In the genomic region with DNA sequence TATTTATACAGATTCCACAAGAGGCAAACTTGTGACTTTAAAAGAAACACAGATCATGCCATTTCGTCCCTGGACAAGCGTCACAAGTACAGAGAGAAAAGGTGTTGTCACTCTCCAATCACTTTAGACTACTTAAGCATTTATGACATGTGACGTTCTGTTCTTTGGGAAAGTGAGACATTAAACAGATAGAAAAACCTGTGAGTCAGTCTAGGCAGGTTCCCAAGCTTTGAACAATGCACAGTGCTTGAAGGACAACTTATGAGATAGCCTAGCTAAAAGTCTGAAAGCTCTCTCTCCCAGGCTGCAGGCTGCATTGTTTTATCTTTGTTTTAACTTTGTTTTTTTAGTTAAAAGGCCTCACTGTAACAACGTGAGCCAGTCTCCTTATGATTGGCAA, we compare ENCODE assay signal across 6 mouse cellular contexts. TPM values are rescaled to one million over a fixed set of nuclear protein-coding genes. Genes with fewer than 3 reads are reported as not detected.
A peak's percentile ranks its signal among the peaks of the same experiment; 100 is the strongest.
DNase-seq lines count a peak whose midpoint lies in the region; ATAC-seq and TF ChIP-seq lines count a peak whose summit lies in the region.
"Not testable (repeated sequence)": the region's sequence is repeated elsewhere in the genome, so short reads cannot be mapped to it uniquely, and the experiment has no call there.
"Had no signal": no experiment of that assay in that cellular context is flagged by ENCODE, and none has a peak within 500 bp of the region (broad histone marks: within the 10 kb centered on the region; RNA-seq: fewer than 3 reads in every experiment).

No protein-coding gene starts in this region.

- not testable (repeated sequence) for H3K36me3 ChIP-seq in heart, embryonic 11.5 days (ENCODE audit: control insufficient read depth, insufficient read depth, low read length); heart, embryonic 13.5 days; heart, embryonic 15.5 days; heart, postnatal 0 days (replicated peaks; ENCODE audit: control insufficient read depth, insufficient read depth, low read length); testis, adult 2 months (ENCODE audit: control insufficient read depth, insufficient read depth, low read length)

- not testable (repeated sequence) for TF ChIP-seq EP300 in heart, postnatal 0 days (IDR thresholded peaks at IDR 0.05; ENCODE audit: low read depth)

- not testable (repeated sequence) for TF ChIP-seq CTCF in heart, postnatal 0 days (IDR thresholded peaks at IDR 0.05; ENCODE audit: low read depth); testis, adult 2 months (IDR thresholded peaks at IDR 0.05; ENCODE audit: control insufficient read depth, insufficient read depth, insufficient replicate concordance, low read depth, low read length)

- H3K9ac ChIP-seq in heart, embryonic 11.5 days (ENCODE audit: low read depth, low read length); heart, embryonic 13.5 days; heart, embryonic 15.5 days; heart, postnatal 0 days (replicated peaks; ENCODE audit: low read depth, low read length): not testable (repeated sequence)

- not testable (repeated sequence) for H3K9me3 ChIP-seq in heart, embryonic 11.5 days (replicated peaks; ENCODE audit: control insufficient read depth, low read length); heart, embryonic 13.5 days; heart, embryonic 15.5 days (replicated peaks); heart, postnatal 0 days (replicated peaks; ENCODE audit: control insufficient read depth, low read length)

- peak; percentile 63 for DNase-seq in heart, postnatal 0 days (ENCODE audit: low spot score)

- H3K4me2 ChIP-seq in heart, embryonic 11.5 days; heart, embryonic 13.5 days; heart, embryonic 15.5 days; heart, postnatal 0 days (ENCODE audit: low read depth, low read length): not testable (repeated sequence)

- not testable (repeated sequence) for H3K4me1 ChIP-seq in heart, embryonic 11.5 days (ENCODE audit: control insufficient read depth, insufficient read depth, low read length); heart, embryonic 15.5 days (replicated peaks); heart, postnatal 0 days (ENCODE audit: control insufficient read depth, insufficient read depth); testis, adult 2 months (ENCODE audit: control insufficient read depth, insufficient read depth, low read length)
- peaks cover 25% of the 10 kb centered on the region for H3K4me1 ChIP-seq in heart, embryonic 13.5 days

- H3K27me3 ChIP-seq in heart, embryonic 11.5 days (ENCODE audit: control insufficient read depth, insufficient read depth, low read length); heart, embryonic 13.5 days (replicated peaks); heart, embryonic 15.5 days; heart, postnatal 0 days (ENCODE audit: control insufficient read depth, insufficient read depth, low read length); testis, adult 2 months (ENCODE audit: control insufficient read depth, insufficient read depth, low read length): not testable (repeated sequence)

- 25% methylated on average over 4 of the region's 4 CpGs for WGBS in heart, embryonic 11.5 days (ENCODE audit: insufficient replicate concordance)
- 24% methylated on average over 4 of the region's 4 CpGs for WGBS in heart, embryonic 13.5 days
- WGBS in heart, embryonic 15.5 days = 20% methylated on average over 4 of the region's 4 CpGs
- WGBS in heart, postnatal 0 days = 26% methylated on average over 4 of the region's 4 CpGs

- H3K27ac ChIP-seq in heart, embryonic 11.5 days (ENCODE audit: low read depth, low read length) = 0 out of 2 replicates have a peak overlapping the region, but pooled peaks have one; percentile 29
- peak overlapping the region; percentile 62; the same call in 1 of the 2 replicates for H3K27ac ChIP-seq in heart, embryonic 13.5 days (replicated peaks)
- H3K27ac ChIP-seq in heart, embryonic 15.5 days = peak overlapping the region; percentile 38
- H3K27ac ChIP-seq in heart, postnatal 0 days (ENCODE audit: low read depth) = peak overlapping the region; percentile 38; the same call in 1 of the 2 replicates
- 0 out of 2 replicates have a peak overlapping the region, but pooled peaks have one; percentile 36 for H3K27ac ChIP-seq in testis, adult 2 months (ENCODE audit: control insufficient read depth, insufficient read depth, low read depth, low read length)

- H3K4me3 ChIP-seq in heart, embryonic 11.5 days (ENCODE audit: low read depth, low read length); heart, embryonic 13.5 days; heart, embryonic 15.5 days; heart, postnatal 0 days (ENCODE audit: low read depth, low read length); testis, adult 2 months (ENCODE audit: control insufficient read depth, low read depth, low read length): not testable (repeated sequence)

- not testable (repeated sequence) for TF ChIP-seq POLR2A in testis, adult 2 months (IDR thresholded peaks at IDR 0.05; ENCODE audit: control insufficient read depth, low read depth, low read length)

- not testable (repeated sequence) for ATAC-seq in heart, embryonic 11.5 days (replicated peaks; ENCODE audit: insufficient number of reproducible peaks, low FRiP score, low TSS enrichment); heart, embryonic 13.5 days (ENCODE audit: extremely low read depth, insufficient number of reproducible peaks, low FRiP score, low TSS enrichment)
- ATAC-seq in heart, embryonic 15.5 days (replicated peaks; ENCODE audit: insufficient number of reproducible peaks, insufficient read depth, low FRiP score, low read depth) = 0 out of 2 replicates have a peak, but pooled peaks have one; percentile 47
- ATAC-seq in heart, postnatal 0 days (ENCODE audit: insufficient read depth, low read depth) = peak; percentile 68

RNA-seq across cellular contexts. Expression of a gene that starts 19.3 kb away (rescaled TPM):
- 37.4 and 45.2 TPM in 2 replicates for polyA plus RNA-seq in heart, embryonic 11.5 days (2014; fragmentation: Nextera tagmentation; extraction: Ambion mirVana)
- 32.5 and 33.2 TPM in 2 replicates for polyA plus RNA-seq in heart, embryonic 13.5 days (2015; fragmentation: Nextera tagmentation; extraction: Ambion mirVana)
- 32.2 and 36.6 TPM in 2 replicates for polyA plus RNA-seq in heart, embryonic 15.5 days (2015; fragmentation: Nextera tagmentation; extraction: Ambion mirVana)
- 59.9 and 68.3 TPM in 2 replicates for total RNA-seq in heart, postnatal 0 days (2014; rRNA removed; ENCODE audit: low replicate concordance)
- polyA plus RNA-seq in heart, postnatal 0 days (2015; fragmentation: Nextera tagmentation; extraction: Ambion mirVana) = 56.3 and 61.1 TPM in 2 replicates
- 0.53 and 0.61 TPM in 2 replicates for polyA plus RNA-seq in testis, adult 2 months (2012; rRNA removed)
- polyA plus RNA-seq: G1E had no signal

RNA-seq across cellular contexts. Expression of a gene that starts 53.7 kb away (rescaled TPM):
- polyA plus RNA-seq in heart, embryonic 11.5 days (2014; fragmentation: Nextera tagmentation; extraction: Ambion mirVana) = 35.4 and 42.6 TPM in 2 replicates
- 28.2 and 28.9 TPM in 2 replicates for polyA plus RNA-seq in heart, embryonic 13.5 days (2015; fragmentation: Nextera tagmentation; extraction: Ambion mirVana)
- polyA plus RNA-seq in heart, embryonic 15.5 days (2015; fragmentation: Nextera tagmentation; extraction: Ambion mirVana) = 29.8 and 29.9 TPM in 2 replicates
- total RNA-seq in heart, postnatal 0 days (2014; rRNA removed; ENCODE audit: low replicate concordance) = 57.6 and 63.6 TPM in 2 replicates
- 15.8 and 23.1 TPM in 2 replicates for polyA plus RNA-seq in heart, postnatal 0 days (2015; fragmentation: Nextera tagmentation; extraction: Ambion mirVana)
- 15.5 and 16.1 TPM in 2 replicates for polyA plus RNA-seq in testis, adult 2 months (2012; rRNA removed)

Comparison
In these comparisons a context has a peak if more than half of its experiments do, and no peak if none do; other contexts are left out.
1. RNA of a gene that starts 19.3 kb away (polyA plus RNA-seq): 56.3 to 61.1 TPM in heart, postnatal 0 days, 37.4 to 45.2 TPM in heart, embryonic 11.5 days, 32.2 to 36.6 TPM in heart, embryonic 15.5 days and 32.5 to 33.2 TPM in heart, embryonic 13.5 days; 0.53 to 0.61 TPM in testis, adult 2 months; every median in the first group is over 10 times any median in the second.
2. Peak in every context shown above with its lines, with median percentiles within 50 percentile points of each other: H3K27ac ChIP-seq.